Mouse (Mus musculus): ENCODE measurements around the gene H2-Q10.
A peak's percentile ranks its signal among the peaks of the same experiment; 100 is the strongest.
"Not testable (repeated sequence)": the region's sequence is repeated elsewhere in the genome, so short reads cannot be mapped to it uniquely, and the experiment has no call there.

H2-Q10 gene

DNA sequence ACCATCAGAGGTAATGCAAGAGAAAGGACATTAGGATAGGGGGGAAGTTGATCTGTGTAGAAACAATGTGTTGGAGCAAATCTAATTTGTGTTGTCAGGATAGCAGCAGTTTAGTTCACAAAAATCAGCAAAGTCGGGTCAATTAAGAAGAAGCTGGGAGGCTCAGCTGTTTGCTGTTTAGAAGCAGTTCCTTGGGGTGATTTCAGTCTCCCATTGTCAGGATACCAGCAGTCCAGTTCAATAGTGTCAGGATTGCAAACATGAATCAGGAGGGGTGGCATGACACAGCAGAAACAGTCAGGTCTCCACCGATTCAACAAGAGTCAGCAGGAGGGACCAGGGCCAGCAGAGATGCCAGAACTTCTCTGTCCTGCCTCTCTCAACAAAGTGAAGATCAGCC lies 25.4 kb upstream of the H2-Q10 start:
- not testable (repeated sequence) for DNase-seq (ENCODE audit: inconsistent age in 2 of 2, low spot score in 1 of 2)

GRCm38 (mm10) chr17:35458247-35458646 lies 11.6 kb upstream of the H2-Q10 start:
- not testable (repeated sequence) for DNase-seq (ENCODE audit: inconsistent age in 2 of 2, low spot score in 1 of 2)

DNA sequence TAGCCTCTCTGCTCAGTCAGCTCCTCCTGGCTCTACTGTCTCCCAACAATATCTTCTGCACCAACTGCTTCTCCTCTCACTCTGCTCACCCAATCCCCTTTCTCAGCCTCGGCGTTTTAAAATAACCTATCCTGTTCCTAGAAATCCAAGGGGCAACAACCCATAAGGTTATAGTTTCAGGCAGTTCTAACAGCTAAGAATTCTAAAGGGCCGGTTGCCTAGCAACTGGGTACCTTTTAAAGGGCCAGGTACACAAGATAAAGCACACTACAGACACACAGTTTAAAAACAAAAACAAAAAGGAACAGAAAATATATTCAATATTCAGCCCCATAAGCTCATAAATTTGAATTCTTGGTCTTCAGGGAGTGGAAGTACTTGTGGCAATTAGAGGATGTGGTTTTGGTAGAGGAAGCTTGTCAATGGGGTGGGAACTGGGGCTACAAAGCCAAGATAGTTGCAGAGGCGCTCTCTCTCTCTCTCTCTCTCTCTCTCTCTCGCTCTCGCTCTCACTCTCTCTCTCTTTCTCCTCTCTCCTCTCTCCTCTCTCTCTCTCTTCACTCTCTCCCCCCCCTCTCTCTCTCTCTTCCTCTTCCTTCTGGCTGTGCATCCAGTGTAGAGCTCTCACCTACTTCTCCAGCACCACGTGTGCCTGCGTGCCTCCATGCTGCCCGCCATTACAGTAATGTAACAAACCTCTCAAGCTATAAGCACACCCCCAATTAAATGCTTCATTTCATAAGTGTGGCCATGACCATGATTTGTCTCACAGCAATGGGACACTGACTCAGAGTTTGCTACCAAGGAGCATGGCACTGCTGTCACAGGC lies 9.2 kb upstream of the H2-Q10 start:
- DNase-seq (ENCODE audit: inconsistent age in 2 of 2, low spot score in 1 of 2) = not testable (repeated sequence)

GRCm38 (mm10) chr17:35465651-35466050 lies 4.2 kb upstream of the H2-Q10 start:
- DNase-seq (ENCODE audit: inconsistent age in 2 of 2, low spot score in 1 of 2) = peak in 1 of 2 experiments; percentile 53

- DNase-seq (ENCODE audit: inconsistent age in 2 of 2, low spot score in 1 of 2) = not testable (repeated sequence)
Measured at GRCm38 (mm10) chr17:35468936-35469335, 953 bp upstream of the H2-Q10 start.

GRCm38 (mm10) chr17:35484066-35484465 lies 14.2 kb downstream of the H2-Q10 start:
- peak; percentile 45 to 85 for DNase-seq (ENCODE audit: inconsistent age in 2 of 2, low spot score in 1 of 2)

DNA sequence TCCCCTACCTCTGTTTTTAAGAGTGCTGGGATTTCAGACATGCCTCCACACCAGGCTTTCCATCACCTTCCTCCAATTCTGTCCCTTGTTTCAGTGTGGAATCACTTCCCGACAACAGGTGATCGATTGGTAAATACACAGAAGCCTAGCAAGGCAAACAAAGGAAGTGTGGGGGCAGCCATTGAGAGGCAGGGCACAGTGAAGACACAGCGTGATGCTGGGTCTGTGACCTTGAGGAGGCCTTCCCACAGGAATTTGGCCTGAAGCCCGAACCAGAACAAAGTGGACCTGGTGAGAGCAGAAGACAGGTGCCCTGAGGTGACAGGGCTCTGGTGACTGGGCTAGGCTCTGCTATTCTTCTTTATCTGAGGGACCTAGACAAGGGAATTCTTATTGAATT lies 15.8 kb downstream of the H2-Q10 start:
- no peak for DNase-seq (ENCODE audit: inconsistent age in 2 of 2, low spot score in 1 of 2)

DNA sequence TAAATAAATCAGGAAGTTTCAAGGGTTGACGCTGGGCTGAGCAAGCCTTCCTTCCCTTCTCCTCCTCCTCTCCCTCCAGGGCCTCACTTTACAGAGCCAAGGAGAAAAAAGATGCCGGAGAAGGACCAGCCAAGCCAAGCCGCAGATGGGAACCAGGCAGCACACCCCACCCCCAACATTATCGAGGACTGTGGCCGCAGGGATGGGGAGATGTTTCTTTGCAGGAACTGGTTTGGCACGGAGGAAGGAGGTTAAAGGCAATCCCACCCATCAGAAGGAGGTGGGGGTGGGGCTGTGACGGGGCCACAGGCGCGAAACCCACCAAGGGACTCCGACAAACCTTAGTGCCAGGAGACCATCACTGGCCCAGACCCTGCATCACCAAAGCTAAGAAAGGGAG lies 16.8 kb downstream of the H2-Q10 start:
- no peak for DNase-seq (ENCODE audit: inconsistent age in 2 of 2, low spot score in 1 of 2)

- DNase-seq (ENCODE audit: inconsistent age in 2 of 2, low spot score in 1 of 2) = no peak
Measured at GRCm38 (mm10) chr17:35488041-35488440, 18.2 kb downstream of the H2-Q10 start.

- DNase-seq (ENCODE audit: inconsistent age in 2 of 2, low spot score in 1 of 2) = no peak
Measured at GRCm38 (mm10) chr17:35490320-35490719, 20.4 kb downstream of the H2-Q10 start.

GRCm38 (mm10) chr17:35497124-35497523 lies 27.2 kb downstream of the H2-Q10 start:
- no peak for DNase-seq (ENCODE audit: inconsistent age in 2 of 2, low spot score in 1 of 2)

- no peak for DNase-seq (ENCODE audit: inconsistent age in 2 of 2, low spot score in 1 of 2)
Measured at GRCm38 (mm10) chr17:35502226-35502625, 32.3 kb downstream of the H2-Q10 start.

DNA sequence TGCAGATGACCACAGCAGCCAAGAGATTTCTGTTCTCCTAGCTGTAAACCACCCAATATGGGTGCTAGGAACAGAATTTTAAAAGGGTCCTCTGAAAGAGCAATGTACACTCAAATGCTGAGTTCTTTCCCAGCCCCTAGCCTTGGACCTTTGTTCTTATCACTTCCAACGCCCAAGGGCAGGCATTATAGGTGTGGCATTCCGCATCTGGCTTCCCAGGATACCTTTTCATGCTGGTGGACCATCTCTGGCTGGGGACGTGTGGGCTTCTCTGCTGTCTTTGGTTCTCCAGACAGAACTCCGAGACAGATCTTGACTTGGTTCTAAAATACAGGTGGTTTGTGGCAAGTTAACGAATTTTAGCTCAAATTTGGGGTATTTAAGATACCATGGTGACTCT lies 32.9 kb downstream of the H2-Q10 start:
- DNase-seq (ENCODE audit: inconsistent age in 2 of 2, low spot score in 1 of 2) = no peak

- peak in 1 of 2 experiments; percentile 15 for DNase-seq (ENCODE audit: inconsistent age in 2 of 2, low spot score in 1 of 2)
Measured at GRCm38 (mm10) chr17:35503849-35504248, 34.0 kb downstream of the H2-Q10 start.

- no peak for DNase-seq (ENCODE audit: inconsistent age in 2 of 2, low spot score in 1 of 2)
Measured at GRCm38 (mm10) chr17:35504628-35505481, 35.0 kb downstream of the H2-Q10 start.

DNA sequence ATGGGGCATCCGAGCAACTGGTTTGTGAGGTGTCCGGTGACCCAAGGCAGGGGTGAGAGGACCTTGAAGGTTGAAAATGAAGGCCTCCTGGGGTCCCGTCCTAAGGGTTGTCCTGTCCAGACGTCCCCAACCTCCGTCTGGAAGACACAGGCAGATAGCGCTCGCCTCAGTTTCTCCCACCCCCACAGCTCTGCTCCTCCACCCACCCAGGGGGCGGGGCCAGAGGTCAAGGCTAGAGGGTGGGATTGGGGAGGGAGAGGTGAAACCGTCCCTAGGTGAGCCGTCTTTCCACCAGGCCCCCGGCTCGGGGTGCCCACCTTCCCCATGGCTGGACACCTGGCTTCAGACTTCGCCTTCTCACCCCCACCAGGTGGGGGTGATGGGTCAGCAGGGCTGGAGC lies 35.9 kb downstream of the H2-Q10 start, which contains the start of gene Pou5f1:
TSS of gene Pou5f1 (plus strand) at position 243 of the 400 bp plus-strand sequence.
- peak in 1 of 2 experiments; percentile 13 for DNase-seq (ENCODE audit: inconsistent age in 2 of 2, low spot score in 1 of 2)

DNA sequence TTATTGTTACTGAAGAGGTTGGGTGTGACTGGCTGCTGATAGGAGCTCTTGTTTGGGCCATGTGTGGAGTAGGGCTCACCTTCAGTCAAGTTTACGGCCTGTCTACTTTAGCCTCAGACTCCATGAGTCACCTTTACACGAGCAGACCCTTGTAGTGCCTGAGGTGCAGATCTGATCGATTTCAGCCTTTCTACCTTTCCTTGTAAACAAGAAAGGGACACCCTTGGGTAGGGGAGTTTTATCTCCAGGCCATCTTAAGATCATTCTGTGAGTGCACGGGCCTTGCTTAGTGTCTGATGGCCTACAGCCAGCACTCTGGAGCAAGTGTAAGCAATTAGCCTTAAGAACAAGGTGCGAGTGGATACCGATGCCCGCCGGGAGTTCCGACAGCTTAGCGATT lies 37.0 kb downstream of the H2-Q10 start:
- DNase-seq (ENCODE audit: inconsistent age in 2 of 2, low spot score in 1 of 2) = no peak

DNA sequence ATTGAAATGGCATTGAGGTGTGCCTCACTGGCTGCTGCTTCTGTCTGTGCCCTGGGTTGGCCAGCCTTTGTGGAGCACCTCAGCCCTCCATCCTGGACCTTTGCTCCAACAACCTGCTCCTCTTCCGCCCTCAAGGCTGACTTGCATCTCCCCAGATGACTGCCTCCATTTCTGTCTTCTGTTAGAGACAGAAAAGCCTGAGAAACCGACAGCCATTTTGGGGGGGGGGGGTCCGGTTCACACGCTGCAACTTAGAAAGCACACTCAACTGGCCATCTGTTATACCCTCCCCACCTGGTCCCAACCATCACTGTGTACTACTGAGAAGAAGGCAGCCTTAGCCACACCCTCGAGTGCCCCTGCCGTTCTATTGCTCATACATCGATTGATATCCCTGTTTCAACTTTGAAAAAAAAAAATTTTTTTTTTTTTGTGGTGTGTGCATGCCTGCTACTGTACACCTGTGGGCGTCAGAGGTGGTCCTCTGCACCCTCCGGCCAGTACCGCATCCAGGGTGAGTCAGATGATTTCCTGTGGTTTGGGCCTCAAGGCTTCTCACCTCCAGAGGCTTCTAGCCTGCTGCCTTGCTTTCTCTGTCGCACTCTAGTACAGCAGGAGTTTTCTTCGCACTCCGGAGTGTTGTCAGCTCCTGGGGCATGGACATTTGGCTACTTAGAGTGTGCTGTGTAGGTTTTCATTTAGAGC lies 37.8 kb downstream of the H2-Q10 start:
- DNase-seq (ENCODE audit: inconsistent age in 2 of 2, low spot score in 1 of 2) = peak in 1 of 2 experiments; percentile 14

- not testable (repeated sequence) for DNase-seq (ENCODE audit: inconsistent age in 2 of 2, low spot score in 1 of 2)
Measured at GRCm38 (mm10) chr17:35508279-35508678, 38.4 kb downstream of the H2-Q10 start.

DNA sequence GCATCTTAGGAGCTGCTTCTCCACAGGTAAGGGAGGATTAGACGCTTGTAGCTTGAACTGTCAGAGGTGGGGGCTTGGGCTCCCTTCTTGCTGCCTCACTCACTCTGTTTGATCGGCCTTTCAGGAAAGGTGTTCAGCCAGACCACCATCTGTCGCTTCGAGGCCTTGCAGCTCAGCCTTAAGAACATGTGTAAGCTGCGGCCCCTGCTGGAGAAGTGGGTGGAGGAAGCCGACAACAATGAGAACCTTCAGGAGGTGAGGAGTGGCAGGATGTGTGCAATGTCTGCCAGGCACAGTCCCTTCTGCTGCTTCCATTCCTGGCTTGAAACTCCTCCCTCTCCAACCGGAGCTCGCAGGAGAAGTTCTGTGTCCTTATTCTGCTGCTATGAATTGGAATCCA lies 39.4 kb downstream of the H2-Q10 start:
- DNase-seq (ENCODE audit: inconsistent age in 2 of 2, low spot score in 1 of 2) = peak in 1 of 2 experiments; percentile 26
